Mouse (Mus musculus) kidney, adult 9 months (tissue): Measurements from ENCODE around the gene Rab3a.
A peak's percentile ranks its signal among the peaks of the same experiment; 100 is the strongest.

ENCODE experiments used
- DNase-seq: peaks from one replicate; pipeline ENCODE4 v3.0.0; 2022

Rab3a gene

DNA sequence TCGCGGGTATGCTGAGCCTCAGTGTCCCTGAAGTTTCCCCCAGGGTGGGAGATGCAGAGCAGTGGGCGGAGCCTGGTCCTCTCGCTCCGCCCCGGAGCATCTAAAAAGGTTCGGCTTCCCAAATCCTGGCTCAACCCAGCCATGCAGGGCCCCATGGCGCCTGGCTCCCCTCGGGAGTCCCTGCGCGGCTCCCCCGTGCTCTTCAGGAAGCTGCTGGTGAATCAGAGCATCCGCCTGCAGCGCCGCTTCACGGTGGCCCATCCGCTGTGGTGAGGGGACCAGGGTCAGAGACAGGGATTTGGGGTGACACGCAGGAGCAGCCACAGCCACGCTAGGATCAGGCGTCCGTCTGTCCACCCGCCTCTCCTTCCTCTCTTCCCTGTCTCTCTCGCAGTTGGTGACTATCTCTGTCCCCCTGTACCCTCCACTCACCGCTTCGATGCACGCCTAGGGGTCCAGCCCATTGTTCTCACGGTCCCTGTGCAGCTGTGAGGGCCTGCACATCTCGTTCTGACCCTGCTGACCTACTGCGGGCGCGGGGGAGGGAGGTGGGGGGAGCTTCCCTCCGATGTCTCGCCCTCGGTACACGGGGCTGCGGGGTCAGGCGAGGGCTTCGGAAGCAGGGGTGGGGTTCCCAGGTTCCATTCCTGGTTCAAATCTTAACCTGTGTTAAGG, 11.4 kb upstream of the Rab3a start:
- no peak for DNase-seq

DNA sequence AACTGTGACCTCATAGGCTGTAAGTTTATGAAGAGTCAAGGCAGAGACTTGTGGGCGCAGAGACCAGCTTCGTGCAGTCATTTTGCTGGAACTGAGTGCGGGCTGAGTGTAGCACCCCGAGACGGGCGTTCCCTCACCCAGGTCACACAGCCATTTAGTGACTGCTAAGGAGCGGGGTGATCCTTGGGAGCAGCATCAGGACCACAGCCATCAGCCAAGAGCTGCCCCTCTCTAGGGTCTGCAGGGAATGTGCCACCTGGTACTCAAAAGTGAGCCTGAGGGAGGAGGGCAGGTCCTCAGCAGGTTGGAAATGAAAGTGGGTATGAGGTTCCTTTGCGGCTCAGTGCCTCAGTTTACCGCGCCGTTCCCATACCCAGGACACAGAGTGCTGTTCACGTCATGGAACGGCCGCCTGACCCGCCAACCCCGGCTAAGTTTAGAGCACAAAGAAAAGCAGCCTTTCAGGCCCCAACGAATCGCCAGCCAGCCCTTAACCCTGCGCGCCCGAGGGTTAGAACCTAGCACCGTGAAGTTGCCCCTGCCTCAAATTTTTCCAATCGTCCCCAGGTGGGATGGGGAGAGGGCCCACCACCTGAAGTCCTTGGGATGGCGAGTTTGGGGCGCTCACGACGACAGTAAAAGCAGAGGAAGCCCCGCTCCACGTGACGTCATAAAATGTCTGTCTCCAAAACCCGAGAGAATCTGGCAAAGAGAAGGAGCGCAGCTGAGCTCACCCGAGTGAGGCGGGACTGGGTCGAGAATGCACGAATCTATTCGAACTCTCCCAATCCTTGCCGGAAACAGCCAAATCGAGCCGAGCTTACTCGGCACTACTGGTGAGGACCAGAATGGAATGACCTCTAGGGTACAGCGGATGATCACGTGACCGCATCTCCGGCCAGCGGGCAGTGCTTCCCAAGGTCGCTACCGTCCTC, 10.6 kb upstream of the Rab3a start:
- DNase-seq: peak; percentile 94

DNA sequence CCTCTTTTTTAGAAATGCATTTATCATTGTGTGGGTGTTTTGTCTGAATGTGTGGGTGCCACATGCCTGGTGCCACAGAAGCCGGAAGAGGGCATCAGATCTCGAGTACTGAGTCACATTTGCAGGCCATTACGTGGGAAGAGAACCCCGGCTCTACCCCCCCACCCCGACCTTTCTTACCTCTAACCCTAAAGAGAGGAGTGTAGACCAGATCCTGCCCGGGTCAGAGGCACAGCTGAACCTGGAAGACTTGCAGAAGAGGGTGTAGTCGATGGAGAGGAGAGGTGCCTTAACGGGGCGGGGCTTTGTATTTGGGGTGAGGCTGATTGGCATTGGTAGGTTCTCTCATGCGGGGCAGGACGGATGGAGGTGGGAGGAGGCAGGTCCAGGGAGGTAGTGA, 9.7 kb upstream of the Rab3a start:
- DNase-seq: no peak

DNA sequence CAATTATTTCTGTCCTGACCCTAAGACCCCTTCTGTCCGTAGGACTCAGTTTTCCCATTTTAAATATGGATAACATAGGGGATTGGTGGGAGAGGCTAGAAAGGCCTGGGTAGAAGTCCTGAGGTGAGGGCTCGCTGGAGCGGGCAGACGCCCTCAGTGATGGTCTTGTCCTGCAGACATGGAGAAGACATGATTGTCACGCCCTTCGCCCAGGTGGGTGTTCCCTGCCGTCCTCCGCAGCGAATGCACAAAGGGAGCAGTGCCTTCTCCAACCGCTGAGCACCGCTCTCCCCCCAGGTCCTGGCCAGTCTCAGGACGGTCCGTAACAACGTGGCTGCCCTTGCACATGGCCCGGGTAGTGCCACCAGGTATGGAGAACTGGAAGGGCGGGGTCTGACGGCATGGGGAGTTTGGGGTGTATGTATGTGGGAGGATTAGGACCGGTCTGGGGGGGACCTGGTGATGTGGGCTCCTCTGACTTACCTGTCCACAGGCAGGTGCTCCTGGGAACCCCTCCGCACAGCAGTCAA, 8.7 kb upstream of the Rab3a start:
- DNase-seq: peak; percentile 12

DNA sequence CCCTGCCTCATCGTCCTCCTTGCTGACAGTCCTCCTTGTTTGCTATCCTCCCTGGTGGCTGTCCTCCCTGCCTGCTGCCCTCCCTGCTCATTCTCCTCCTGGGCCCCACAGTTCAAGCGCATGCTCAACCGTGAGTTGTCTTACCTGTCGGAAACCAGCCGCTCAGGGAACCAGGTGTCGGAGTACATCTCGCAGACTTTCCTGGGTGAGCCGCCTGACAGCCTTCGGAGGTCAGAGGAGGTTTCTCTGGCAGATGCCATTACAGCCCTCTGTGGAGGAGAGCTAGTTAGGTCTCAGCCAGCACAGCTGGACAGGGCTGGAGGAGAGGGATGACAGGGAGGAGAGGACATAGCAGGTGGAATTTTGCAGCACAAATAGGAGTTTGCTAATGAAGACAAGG, 7.8 kb upstream of the Rab3a start:
- DNase-seq: no peak

DNA sequence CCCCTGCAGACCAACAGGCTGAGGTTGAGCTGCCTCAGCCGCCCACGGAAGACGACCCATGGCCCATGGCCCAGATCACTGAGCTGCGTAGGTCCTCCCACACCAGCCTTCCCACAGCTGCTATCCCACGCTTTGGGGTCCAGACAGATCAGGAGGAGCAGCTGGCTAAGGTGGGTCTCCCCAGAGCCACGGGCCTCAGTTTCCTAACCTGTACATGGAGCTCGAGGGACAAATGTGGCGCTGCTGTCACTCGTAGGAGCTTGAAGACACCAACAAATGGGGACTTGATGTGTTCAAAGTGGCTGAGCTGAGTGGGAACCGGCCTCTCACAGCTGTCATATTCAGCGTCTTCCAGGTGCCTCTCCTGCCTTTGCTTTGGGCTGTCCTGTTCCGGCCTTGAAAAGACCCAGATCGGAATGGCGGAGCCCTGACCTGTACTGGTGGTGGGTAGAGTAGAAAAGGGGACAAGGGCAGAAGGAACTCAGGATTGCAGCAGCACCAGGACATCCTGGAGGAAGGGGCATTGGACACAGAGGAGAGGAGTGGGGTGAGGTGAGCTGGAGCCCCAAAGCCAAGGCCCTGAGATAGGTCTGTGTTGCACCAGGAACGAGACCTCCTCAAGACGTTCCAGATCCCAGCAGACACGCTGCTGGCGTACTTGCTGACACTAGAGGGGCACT, 7.1 kb upstream of the Rab3a start:
- no peak for DNase-seq

DNA sequence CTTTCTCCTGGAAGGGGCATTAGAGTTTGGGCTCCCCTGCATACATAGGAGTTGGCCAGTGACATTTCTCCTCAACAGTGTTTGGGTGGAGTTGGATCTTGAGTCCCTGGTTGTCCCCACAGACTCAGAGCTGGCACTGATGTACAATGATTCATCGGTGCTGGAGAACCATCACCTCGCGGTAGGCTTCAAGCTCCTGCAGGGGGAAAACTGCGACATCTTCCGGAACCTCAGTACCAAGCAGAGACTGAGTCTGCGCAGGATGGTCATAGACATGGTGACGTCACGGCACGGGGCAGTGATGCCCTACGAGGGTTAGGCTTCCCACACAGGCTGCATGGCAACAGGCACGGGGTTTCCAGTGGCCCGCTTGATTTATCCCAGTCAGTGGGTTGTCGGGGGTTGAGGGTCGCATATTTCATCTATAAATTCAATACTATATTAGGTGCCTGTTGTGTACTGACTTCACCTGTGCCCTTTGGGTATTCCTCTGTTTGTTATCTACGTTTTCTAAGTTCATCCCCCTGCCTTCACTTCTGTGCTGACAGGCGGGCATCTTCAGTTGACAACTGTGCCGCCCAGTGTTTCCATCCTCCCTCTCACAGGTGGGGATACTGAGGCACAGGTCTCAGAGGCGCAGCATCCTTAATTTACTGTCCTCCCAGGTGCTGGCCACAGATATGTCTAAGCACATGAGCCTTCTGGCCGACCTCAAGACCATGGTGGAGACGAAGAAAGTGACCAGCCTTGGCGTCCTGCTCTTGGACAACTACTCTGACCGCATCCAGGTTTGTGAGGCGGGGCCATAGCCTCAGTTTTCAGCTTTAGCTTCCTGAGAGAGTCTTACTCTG, 6.0 kb upstream of the Rab3a start:
- DNase-seq: no peak

DNA sequence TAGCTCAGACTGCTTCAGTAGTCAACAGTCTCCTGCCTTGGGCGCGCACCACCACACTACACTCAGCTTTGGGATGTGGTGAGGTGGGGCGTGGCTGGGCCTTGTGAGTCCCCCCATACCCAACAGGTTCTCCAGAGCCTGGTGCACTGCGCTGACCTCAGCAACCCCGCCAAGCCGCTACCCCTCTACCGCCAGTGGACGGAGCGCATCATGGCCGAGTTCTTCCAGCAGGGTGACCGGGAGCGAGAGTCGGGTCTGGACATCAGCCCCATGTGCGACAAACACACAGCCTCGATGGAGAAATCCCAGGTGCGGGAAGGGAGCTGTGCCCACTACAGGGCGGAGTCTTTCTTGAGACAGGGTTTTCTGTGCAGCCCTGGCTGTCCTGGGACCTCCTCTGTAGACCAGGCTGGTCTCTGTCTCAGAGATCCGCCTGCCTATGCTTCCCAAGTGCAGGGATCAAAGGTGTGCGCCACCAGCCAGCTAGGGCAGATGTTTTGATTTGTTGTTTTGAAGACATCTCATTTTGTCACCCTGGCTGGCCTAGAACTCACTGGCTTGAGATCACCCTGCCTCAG, 5.3 kb upstream of the Rab3a start:
- DNase-seq: no peak

DNA sequence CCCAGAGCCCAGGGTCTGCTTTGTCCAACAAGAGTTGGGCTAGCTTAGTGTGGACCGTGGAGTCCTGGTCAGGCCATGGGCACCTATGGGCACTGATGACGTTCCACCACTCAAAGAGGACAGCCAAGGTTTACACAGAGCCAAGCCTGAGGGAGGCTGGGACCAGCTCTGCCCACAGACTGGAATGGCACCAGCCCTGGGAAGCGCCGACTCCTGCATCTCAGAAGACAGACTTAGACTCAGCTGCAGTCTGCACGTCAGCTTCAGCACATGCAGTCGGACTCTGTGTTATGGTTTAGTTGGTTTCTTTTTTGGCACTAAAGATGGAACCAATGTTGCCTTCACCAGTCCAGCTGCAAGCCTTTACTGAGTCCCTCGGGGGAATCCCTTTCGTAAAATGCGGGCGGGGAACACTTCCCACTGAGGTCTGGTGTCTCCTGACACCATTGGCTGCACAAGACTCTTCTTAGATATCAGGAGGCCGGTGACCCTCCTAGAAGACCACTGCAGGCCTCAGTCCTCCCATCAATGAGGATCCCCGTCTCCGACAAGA, 4.3 kb upstream of the Rab3a start:
- DNase-seq: no peak

DNA sequence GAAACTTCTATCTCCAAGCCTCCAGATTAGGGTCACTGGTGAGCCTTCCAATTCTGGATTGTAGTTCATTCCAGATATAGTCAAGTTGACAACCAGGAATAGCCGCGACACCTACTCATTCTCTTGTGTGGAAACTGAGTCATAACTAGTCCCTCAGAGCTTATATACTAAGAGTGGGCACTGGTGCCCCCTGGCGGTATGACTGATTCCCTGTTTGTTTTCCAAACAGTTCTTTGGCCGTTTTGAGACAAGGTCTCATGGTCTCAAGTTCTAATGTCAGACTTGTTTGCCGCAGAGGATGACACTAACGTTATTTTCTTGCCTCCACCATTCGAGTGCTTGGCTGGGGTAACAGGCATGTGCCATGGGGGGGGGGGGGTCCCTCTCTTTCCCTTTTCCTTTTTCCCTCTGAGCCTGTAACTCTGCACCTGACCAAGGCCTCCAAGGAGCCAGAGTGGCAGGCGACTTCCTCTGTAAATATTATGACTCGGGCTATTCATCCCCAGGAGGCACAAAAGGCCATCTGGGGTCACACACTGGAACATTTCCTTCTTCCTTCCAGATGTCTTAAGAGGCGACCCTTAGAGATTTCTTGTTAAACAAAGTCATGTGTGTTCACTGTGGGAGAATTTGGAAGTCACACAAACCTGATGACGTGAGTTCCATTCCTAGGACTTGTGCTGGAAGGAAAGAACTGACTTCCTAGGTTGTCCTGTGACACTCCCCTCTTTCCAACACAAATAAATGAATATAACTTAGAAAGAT, 2.3 kb upstream of the Rab3a start:
- DNase-seq: peak; percentile 89

DNA sequence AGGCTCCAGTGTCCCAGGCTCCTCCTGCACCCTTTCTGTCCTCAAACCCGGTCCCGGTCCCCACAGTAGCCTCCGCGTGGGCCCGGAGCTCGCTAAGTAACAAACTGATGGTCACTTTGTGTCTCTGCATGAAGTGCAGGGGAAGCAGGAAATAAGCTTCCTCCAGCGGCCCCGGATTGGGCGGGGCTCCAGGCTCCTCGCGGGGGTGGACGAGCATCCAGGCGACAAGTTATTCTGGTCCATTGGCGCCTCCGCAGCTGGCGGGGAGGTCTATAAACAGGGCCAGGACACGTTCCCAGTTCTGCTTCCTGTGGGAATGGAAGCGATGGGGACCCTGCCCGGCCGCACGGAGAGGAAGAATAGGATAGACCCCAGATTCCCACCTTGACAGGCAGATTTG, 1.3 kb upstream of the Rab3a start:
- peak; percentile 87 for DNase-seq

DNA sequence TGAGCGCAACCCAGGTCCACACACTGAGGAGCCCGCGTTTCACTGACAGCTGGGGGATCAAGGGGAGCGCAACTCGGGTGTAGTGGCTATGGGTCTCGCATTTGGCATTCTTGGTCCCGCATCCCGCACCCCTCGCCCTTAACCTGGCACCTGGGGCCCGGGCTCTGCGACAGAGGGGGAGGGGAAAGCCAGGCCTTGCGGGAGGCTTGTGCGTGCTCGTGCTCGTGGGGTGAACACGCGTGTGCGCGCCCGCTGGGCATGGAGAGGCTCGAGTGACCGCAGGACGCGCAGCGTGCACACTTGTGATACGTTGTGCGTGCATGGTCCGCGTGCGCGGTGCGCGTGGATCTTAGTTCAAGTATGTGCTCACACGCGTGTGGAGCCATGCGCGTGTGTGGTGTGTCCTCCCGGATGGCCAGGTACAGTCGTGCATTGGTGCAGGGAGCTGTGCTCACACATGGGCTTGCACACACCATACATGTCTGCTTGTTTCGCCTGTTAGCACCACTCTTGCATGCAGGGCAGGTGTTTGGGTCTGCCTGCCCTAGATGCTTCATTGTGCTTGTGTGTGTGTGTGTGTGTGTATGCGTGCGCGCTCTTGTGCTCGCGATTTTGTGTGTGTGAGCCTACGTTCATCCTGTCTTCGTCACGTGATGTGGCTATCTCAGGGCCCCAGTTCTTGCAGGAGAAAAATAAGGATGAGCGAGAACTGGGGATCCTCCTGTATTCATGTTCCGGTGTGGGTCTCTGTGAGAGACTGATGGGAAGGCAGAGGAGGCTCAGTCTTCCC, 587 bp downstream of the Rab3a start:
- DNase-seq: peak; percentile 56

DNA sequence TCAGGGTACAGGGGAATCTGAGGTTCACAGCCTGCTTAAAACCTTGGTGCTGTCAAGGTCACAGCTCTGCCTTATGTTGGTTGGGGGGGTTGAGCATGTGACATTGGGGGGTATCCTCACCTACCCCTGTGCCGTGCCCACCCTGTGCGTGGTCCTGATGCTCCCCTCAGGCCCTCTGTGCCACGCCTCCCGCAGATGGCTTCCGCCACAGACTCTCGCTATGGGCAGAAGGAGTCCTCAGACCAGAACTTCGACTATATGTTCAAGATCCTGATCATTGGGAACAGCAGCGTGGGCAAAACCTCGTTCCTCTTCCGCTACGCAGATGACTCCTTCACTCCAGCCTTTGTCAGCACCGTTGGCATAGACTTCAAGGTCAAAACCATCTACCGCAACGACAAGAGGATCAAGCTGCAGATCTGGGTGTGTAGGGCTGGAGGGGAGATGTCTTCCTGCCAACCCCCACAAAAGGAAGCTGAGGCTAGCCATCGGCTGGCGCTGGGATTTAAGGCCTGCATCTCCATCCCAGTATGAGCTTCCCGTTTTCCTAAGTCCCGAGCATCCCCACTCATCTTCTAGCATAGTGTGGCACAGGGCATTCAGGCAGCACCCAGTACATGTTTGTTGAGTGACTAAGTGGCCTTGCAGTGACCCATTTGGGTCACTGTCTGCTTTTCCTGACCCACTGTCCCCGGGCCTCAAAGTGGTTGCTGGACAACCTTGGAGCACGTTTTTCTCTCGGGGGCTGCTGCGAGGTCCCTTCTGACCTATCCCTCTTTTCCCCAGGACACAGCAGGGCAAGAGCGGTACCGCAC, 1.4 kb downstream of the Rab3a start:
- peak; percentile 22 for DNase-seq

DNA sequence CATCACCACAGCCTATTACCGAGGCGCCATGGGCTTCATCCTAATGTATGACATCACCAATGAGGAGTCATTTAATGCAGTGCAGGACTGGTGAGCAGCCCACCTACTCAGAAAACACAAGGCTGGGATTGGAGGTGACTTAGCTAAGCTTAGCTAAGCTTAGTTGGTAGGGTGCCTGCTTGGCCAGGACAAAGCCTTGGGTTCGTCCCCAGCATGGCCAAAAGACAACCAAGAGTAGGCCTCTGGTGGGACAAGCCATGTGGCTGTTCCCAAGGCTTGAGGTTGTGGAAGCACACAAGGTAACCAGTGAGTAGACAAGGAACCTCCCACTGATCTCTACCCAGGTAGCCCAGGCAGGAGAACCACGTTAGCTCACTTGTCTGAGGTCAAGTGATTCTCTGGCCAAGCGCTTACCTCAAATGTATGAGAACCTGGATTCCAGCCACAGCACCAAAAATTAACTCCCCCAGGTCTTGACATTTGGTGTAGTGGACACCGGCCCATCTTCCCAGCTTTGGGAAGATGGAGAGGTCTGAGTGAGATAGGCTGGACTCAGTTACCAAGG, 2.1 kb downstream of the Rab3a start:
- peak; percentile 20 for DNase-seq

DNA sequence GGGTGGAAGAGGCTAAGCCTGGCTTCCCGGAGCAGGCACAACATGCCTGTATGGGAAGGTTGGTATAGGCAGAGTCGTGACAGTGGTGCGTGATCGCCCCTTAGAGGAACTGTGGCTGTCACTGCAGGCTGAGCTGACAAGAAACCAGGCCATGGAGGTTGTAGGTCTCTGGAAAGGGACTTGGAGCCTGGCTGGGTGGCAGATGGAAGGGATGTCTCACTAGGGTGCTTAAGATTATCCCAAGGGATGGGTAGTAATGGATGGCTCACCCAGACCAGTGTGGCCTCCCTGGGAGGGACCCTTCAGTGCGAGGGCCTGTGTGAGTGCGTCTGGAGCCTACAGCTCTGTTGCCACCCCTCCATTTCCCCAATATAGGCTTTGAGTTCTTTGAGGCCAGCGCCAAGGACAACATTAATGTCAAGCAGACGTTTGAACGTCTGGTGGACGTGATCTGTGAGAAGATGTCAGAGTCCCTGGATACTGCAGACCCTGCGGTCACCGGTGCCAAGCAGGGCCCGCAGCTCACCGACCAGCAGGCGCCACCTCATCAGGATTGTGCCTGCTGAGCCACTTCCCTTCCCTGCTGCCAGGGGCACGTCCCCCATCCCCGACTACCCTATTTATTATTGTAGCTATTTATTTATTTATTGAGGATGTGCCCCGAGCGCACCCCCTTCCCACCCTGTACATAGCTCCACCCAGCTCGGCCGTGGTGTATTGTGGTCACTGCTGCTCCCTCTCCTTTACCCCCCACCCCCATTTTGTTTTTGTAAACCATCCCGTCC, 3.2 kb downstream of the Rab3a start:
- peak; percentile 42 for DNase-seq

DNA sequence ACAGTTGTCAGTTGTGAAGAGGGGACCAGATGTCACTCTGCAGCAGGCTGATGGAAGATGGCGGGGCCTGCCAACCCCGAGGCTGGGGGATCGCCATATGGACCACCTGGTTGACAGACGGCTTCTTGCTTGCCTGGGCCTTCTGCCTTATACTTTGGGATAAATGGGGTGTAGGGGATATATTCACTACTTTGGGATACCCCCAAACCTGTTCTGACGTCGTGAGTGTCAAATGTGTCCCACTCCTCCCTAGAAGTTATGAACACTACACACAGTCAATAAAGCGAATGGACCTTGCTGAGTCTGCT, 3.8 kb downstream of the Rab3a start:
- DNase-seq: peak; percentile 14

DNA sequence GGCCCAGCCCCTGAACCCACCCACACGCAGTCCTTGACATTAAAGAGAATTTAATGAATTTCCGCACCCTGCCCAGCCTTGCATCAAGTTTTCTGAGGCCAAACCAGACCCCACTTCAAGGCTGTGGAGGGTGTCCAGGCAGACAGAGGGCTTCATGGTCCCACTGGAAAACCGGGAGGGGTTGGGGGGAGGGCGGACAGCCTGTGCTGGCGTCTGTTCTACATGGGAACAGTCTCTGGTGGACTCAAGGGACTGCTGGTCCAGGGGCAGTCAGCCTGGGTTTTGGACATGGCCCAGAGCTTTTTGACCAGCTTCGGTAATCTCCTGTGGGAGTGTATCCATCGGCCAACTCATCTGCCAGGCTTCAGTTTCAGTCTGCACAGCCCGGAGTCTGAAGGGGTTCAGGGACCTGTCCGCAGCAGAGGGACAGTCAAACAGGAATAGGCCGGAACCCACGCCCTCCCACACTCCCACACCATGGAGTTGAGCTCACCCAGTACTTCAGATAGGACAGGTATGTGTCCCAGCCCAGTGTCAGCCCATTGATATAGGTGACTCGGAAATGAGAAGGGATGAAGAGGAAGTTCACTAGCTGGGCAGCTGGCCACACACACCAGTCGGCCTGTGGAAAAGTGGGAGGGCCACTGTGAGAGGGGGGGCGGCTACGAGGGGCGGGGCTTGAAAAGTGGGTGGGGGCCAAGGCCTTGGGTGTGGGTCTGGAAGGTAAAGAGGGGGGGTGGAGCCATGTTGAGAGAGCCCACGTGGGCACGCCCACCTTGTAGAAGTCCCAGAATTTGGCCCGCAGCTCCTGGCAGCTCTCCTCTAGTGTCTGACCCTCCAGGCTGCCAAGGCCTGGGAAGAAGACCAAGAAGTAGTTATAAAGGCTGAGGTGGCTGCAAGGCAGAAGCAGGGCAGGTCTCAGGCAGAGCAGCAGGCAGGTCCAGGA, 4.4 kb downstream of the Rab3a start:
- no peak for DNase-seq
